Mouse (Mus musculus): ENCODE data around the gene Gpr146. TPM values are rescaled to one million over a fixed set of nuclear protein-coding genes. Genes with fewer than 3 reads are reported as not detected.

Gene Gpr146
- total and polyA plus RNA-seq, 2 experiments: 36.5 to 70.7 TPM

DNA sequence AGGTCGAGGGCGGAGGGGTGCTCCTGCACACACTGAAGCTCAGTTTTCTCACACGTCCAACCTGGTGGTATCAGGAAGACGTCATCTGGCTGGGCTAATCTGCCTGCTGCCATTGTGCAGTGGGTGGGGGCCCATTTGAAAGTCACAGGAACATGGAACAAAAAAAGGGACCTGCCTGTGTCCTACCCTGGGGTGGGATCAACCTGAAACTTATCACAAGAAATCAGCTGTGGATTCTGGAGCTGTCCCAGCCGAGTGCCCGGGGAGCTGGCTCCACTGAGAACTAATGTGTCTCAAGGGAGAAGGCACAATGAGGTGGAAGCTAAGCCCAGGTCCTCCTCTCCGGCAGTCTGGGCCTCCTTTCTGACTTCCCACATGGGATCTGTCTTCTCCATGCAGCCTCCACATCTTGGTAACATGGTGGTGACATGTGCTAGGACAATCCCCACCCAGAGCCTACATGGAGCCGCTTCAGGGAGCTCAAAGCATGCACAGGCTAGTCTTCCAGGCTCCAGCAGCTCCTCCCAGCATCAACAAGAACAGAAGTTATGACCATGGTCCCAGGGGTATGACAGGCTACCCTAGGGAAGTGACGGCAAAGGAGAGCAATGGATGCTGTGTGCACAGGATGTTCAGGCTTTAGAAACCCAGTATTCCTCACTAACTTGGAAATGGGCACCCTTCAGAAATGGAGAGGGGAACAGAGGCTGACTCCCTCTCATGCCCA is 56.5 kb downstream of the Gpr146 start:
- TF ChIP-seq POLR2A (IDR thresholded peaks at IDR 0.05; ENCODE audit: extremely low read depth, insufficient read depth, low read length) (no peak), CTCF (IDR thresholded peaks at IDR 0.05; ENCODE audit: low read depth, low read length) (no peak)
- H3K36me3 ChIP-seq (ENCODE audit: control insufficient read depth, insufficient read depth, low read length): no peaks in the 10 kb centered on the region
- 85% methylated on average over 9 of the region's 9 CpGs for WGBS

DNA sequence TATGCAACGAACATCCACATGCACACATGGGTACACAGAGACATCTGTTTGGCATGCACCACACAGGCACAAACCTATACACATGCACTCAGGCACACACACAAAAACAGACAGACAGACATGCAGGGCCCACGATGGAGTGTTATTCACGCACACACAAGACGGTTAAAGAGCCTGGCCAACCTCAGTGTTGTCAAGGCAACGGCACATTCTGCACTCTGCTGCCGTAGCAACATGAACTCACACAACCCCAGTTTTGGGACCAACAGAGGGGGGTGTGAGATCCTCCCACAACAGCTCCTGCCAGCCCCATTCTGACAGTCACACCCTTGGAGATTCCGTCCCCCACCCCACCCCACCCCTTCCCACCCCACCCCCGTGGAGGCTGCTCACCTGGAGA is 57.4 kb downstream of the Gpr146 start:
- H3K4me1 ChIP-seq (ENCODE audit: control insufficient read depth, insufficient read depth, low read length): no peaks in the 10 kb centered on the region
- no peak for DNase-seq (ENCODE audit: extremely low read depth, low read depth, low spot score)
- H3K9ac ChIP-seq (ENCODE audit: low read depth, low read length): no peak overlapping the region
- H3K36me3 ChIP-seq (ENCODE audit: control insufficient read depth, insufficient read depth, low read length): no peaks in the 10 kb centered on the region
- no peak overlapping the region for H3K4me3 ChIP-seq (ENCODE audit: insufficient read depth, low read depth, low read length)
- no peak overlapping the region for H3K27ac ChIP-seq (replicated peaks; ENCODE audit: insufficient read depth, low read depth, low read length)
- H3K79me2 ChIP-seq (ENCODE audit: control insufficient read depth, insufficient read depth, low read length): no peaks in the 10 kb centered on the region
- H3K27me3 ChIP-seq (ENCODE audit: control insufficient read depth, insufficient read depth, low read length): no peaks in the 10 kb centered on the region
- no peak for TF ChIP-seq POLR2A (IDR thresholded peaks at IDR 0.05; ENCODE audit: extremely low read depth, insufficient read depth, low read length)
- TF ChIP-seq CTCF (IDR thresholded peaks at IDR 0.05; ENCODE audit: low read depth, low read length): no peak
- WGBS: 82% methylated on average over 8 of the region's 8 CpGs

More for the DNA sequence above, 56.5 kb downstream of the Gpr146 start:
- H3K79me2 ChIP-seq (ENCODE audit: control insufficient read depth, insufficient read depth, low read length): no peaks in the 10 kb centered on the region
- H3K27ac ChIP-seq (replicated peaks; ENCODE audit: insufficient read depth, low read depth, low read length): no peak overlapping the region
- no peak overlapping the region for H3K4me3 ChIP-seq (ENCODE audit: insufficient read depth, low read depth, low read length)
- no peaks in the 10 kb centered on the region for H3K27me3 ChIP-seq (ENCODE audit: control insufficient read depth, insufficient read depth, low read length)
- H3K9ac ChIP-seq (ENCODE audit: low read depth, low read length): no peak overlapping the region
- no peak for DNase-seq (ENCODE audit: extremely low read depth, low read depth, low spot score)
- no peaks in the 10 kb centered on the region for H3K4me1 ChIP-seq (ENCODE audit: control insufficient read depth, insufficient read depth, low read length)

DNA sequence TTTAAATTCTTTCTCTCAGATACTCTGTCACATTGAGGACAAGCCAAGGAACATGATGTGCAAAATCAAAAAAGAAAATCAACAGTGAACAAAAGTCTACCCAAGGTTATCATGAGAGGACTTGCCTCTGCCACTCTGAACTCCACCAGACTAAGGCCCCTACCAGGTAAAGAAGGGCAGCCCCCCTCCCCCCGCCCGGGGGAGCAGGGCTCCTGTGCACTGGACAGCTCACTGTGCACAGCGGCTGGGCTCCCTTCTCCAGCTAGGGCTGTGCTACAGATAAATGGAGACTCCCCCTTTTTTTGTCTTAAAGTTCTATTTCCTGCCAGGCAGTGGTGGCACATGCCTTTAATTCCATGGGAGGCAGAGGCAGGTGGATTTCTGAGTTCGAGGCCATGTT is 60.3 kb downstream of the Gpr146 start:
- no peak for DNase-seq (ENCODE audit: extremely low read depth, low read depth, low spot score)
- TF ChIP-seq POLR2A (IDR thresholded peaks at IDR 0.05; ENCODE audit: extremely low read depth, insufficient read depth, low read length) (no peak), CTCF (IDR thresholded peaks at IDR 0.05; ENCODE audit: low read depth, low read length) (no peak)
- Histone ChIP-seq H3K9ac (ENCODE audit: low read depth, low read length) (no peak overlapping the region), H3K4me3 (ENCODE audit: insufficient read depth, low read depth, low read length) (no peak overlapping the region), H3K4me1 (ENCODE audit: control insufficient read depth, insufficient read depth, low read length) (no peaks in the 10 kb centered on the region), H3K27ac (replicated peaks; ENCODE audit: insufficient read depth, low read depth, low read length) (no peak overlapping the region), H3K27me3 (ENCODE audit: control insufficient read depth, insufficient read depth, low read length) (no peaks in the 10 kb centered on the region), H3K36me3 (ENCODE audit: control insufficient read depth, insufficient read depth, low read length) (no peaks in the 10 kb centered on the region), H3K79me2 (ENCODE audit: control insufficient read depth, insufficient read depth, low read length) (no peaks in the 10 kb centered on the region)
- 92% methylated on average over 4 of the region's 4 CpGs for WGBS

DNA sequence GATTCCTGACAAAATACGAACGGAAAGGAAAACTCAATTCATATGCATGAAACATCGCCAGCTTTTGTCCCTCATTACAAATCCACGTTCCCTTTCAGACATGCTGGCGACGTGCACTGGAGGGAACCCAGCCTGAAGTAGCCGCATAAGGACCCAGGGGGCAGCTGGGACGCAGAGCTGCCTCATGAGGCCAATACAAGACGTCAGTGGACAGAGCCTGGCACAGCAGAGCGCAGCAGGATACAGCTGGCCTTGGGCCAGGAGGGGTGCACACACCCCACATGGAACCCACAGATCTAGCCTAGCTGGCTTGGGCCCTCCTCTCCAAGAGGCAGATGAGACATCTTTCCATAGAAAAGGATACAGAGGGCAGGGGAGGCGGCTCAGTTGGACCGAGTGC is 60.9 kb downstream of the Gpr146 start:
- no peaks in the 10 kb centered on the region for H3K36me3 ChIP-seq (ENCODE audit: control insufficient read depth, insufficient read depth, low read length)
- DNase-seq (ENCODE audit: extremely low read depth, low read depth, low spot score): no peak
- WGBS: 89% methylated on average over 12 of the region's 12 CpGs

DNA sequence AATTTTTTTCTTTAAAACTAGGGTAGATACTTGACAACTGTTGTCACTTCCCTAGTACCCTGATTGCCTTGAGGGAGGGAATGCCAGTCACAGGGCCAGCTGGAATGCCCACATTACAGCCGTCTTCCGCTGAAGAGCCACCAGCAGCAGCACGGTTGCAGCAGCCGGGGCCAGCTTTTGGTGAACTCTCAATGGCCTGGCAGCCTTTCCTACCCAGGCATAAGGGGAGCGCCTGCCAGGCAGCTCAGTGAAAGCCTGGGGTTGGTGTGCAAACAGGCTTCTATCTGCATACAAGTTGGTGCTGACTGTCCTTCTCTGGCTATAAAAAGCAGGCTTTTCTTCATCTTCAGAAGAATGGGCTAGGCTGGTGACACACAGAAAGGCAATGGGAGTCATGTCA is 63.0 kb downstream of the Gpr146 start:
- Histone ChIP-seq H3K4me1 (ENCODE audit: control insufficient read depth, insufficient read depth, low read length) (no peaks in the 10 kb centered on the region), H3K79me2 (ENCODE audit: control insufficient read depth, insufficient read depth, low read length) (no peaks in the 10 kb centered on the region), H3K27ac (replicated peaks; ENCODE audit: insufficient read depth, low read depth, low read length) (no peak overlapping the region), H3K36me3 (ENCODE audit: control insufficient read depth, insufficient read depth, low read length) (no peaks in the 10 kb centered on the region), H3K9ac (ENCODE audit: low read depth, low read length) (no peak overlapping the region), H3K27me3 (ENCODE audit: control insufficient read depth, insufficient read depth, low read length) (no peaks in the 10 kb centered on the region), H3K4me3 (ENCODE audit: insufficient read depth, low read depth, low read length) (no peak overlapping the region)
- no peak for DNase-seq (ENCODE audit: extremely low read depth, low read depth, low spot score)
- WGBS: 90% methylated on average over 5 of the region's 5 CpGs
- TF ChIP-seq CTCF (IDR thresholded peaks at IDR 0.05; ENCODE audit: low read depth, low read length): no peak
- TF ChIP-seq POLR2A (IDR thresholded peaks at IDR 0.05; ENCODE audit: extremely low read depth, insufficient read depth, low read length): no peak

More for the DNA sequence above, 60.9 kb downstream of the Gpr146 start:
- H3K4me1 ChIP-seq (ENCODE audit: control insufficient read depth, insufficient read depth, low read length): no peaks in the 10 kb centered on the region
- no peak overlapping the region for H3K27ac ChIP-seq (replicated peaks; ENCODE audit: insufficient read depth, low read depth, low read length)
- no peak overlapping the region for H3K9ac ChIP-seq (ENCODE audit: low read depth, low read length)
- no peak for TF ChIP-seq POLR2A (IDR thresholded peaks at IDR 0.05; ENCODE audit: extremely low read depth, insufficient read depth, low read length)
- TF ChIP-seq CTCF (IDR thresholded peaks at IDR 0.05; ENCODE audit: low read depth, low read length): no peak
- H3K79me2 ChIP-seq (ENCODE audit: control insufficient read depth, insufficient read depth, low read length): no peaks in the 10 kb centered on the region
- H3K4me3 ChIP-seq (ENCODE audit: insufficient read depth, low read depth, low read length): no peak overlapping the region
- no peaks in the 10 kb centered on the region for H3K27me3 ChIP-seq (ENCODE audit: control insufficient read depth, insufficient read depth, low read length)
